Mouse (Mus musculus) adrenal gland, adult 18-20 months (tissue): ENCODE results near the gene Chd2. TPM values are rescaled to one million over a fixed set of nuclear protein-coding genes. Genes with fewer than 3 reads are reported as not detected.

Experiments
- DNase-seq, 2 experiments: peaks; one replicate each; pipeline ENCODE4 v3.0.0; 2021 to 2022; ENCODE audit warnings: low spot score in 2 of 2
- total RNA-seq, 2 experiments: library from RNA; stranded (reverse); gene quantifications; 1 replicate in 1 of 2; 2 replicates in 1 of 2; pipeline ENCODE4 v1.2.3; 2021

Gene Chd2
- total RNA-seq, 2 experiments from 2014 or later, result 35.5 to 35.8 TPM

DNA sequence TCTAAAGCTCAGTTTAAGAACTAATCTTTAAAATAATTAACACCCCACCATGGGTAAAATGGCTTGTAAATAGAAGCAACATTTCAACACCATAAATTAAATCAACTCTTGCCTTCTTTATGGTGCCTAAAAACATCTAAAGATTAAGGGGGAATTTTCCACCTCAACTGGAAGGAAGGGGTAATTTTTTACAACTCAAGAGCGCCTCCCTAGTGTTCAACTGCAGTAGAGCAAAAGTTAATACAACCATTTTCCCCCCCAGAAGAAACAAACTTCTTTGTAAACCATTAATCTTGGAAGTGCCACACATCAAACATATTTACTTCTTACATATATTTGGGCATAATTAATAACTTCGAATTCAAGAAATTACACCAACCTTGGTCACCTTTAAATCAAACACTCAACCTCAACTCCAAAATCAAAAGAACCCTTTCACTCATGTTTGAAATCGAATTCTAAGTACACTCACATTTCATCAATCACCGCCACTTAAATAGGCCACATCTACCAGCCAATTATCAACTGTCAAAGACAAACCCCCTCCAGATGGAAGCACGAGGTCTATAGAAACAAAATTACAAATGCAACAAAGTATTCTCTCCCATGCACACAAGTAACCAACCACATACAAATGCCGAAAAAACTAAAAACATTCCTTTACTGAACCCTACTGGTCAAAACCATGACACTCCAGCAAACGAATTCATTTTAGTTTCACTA lies 662 bp upstream of the Chd2 start:
- no peak for DNase-seq

DNA sequence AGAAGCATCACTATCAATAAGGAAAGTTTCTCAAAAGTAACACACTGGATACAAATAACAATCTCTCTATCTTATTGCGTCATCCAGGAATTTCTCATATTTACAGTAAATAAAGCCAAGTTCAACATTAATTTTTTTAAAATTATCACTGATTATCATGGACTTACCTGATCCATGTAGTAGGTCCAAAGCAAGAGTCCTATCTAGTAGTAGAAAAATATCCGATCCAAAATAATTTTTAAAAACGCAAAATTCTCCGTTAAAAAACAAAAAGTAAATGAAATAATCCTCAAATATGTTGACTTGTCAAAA lies 595 bp downstream of the Chd2 start:
- no peak for DNase-seq

DNA sequence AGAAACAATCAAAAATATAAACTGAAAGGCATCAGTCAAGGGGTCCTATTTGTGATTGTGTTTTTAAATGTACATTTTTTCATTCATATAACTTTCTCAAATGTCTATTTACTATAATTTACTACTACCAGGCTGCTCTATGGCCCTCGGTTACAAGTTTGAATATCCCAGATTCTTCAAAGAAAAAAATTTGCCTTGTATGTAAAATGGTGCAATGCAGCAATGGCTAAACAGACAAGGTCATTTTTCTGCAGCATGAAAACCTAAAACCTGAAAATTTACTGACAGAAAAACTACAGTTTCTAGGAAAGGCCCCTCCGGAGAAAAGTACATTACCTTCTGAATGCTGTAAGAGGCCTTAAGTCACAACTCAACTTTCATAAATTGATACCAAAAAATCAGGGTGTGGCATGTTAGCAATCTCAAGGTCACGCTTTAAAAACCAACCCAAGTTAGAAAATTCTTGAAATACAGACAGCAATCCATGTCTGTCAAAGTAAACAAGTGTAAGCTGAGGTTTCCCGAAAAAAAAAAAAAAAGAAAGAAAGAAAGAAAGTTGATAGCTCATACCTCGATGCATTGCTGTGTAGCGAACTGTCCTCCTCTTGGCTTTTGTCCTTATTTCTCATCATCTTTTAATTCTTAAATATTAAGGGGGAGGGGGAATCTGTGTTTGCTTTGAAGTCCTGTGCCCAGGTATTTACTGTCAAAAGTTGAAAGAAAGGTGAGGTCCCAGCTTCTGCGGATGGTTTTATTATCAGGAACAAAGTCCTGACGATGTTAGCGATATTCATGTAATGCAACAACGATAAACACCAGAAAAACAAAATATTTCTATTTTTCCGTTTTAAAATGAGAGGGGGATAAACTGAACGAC lies 1.2 kb downstream of the Chd2 start:
- DNase-seq, result peak in 1 of 2 experiments; percentile 8

DNA sequence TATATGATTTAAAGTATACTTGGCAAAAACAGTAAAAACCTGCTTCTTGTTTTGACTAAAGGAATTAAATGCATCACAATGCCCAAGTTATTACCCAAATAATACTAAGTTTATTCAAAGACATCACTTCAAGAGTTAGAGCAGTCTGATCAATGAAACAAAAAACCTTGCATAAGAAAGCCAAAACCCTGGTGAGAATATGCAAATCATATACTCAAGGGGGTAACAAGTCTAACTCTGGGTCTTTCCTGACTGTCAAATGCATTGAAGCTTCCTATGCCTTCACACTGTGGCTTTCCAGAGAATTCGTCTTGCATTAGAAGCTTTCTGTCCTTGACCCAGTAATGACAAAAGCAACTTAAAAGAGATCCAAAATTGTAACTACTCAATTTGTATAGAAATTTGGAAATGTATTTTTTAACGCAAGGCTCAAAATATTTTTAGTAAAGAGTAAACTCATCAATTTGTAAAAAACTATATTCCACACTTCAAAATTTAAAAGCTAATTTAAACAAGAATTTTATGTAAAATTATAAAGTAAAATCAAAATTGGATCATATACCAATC lies 2.4 kb downstream of the Chd2 start:
- peak in 1 of 2 experiments; percentile 2 for DNase-seq

DNA sequence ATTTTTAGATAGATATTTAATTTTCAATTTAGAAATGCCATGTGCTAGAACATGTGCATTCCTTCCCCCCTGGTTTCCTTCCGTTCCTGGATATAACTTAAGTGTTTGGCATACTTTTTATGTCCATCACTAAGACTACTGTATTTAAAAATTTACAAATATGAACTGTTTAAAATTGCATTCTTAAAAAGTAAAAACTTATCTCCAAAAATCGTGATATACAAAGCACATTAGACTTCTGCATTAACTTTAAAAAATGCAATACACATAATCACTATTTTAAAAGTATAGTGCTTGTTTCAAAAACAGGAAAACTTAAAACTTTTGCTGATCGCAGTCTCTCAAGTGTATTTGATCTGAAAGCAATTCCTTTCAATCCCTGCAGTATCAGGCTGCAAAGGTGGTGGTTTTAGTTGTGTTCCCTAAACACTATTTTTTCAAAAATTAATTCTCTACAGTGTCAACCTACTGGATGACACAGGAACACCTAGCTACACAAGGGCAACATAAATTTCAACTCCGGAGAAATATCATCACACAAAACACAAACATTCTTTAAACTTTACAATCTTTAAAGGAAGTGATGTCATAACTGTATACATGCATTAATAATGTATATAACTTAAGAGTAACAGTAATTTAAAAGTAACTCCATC lies 3.1 kb downstream of the Chd2 start:
- peak in 1 of 2 experiments; percentile 2 for DNase-seq

DNA sequence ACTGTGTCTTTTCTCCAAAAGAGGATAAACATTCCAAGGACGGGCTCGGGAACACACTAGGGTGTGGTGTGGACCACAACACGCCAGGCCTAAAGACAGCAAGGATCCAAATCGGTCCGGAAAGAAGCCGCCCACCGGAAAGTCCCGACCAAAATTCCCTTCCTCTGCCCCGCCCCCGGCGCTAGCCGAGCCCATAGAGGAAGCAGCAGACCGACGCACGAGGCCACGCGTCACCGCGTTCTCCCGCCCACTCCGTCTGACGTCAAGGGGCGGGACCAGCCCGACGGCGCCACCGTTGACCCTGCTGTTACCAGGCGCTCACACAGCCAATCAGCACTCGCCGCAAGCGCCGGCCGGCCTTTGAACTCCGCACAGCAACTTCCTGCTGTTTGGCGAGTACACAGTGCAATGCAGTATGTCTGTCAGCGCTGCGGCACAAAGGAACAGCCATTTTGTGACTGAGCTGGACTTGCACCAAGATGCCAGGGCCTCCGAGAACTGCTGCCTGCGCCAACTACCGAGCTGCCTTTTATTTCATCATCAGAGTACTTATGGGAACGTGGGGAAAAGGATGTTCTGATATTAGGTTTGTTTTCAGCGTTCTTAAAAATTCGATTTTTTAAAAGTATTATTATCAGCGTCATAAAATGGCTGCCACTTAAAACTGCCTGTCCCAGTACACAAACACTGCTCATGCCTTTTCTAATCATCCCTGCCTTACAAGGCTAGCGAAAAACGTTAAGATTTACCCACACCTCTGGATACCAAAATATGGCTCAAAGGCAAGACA lies 3.8 kb downstream of the Chd2 start:
- peak; percentile 100 for DNase-seq

GRCm38 (mm10) chr7:73537228-73537627 lies 4.4 kb downstream of the Chd2 start:
- DNase-seq, result no peak

DNA sequence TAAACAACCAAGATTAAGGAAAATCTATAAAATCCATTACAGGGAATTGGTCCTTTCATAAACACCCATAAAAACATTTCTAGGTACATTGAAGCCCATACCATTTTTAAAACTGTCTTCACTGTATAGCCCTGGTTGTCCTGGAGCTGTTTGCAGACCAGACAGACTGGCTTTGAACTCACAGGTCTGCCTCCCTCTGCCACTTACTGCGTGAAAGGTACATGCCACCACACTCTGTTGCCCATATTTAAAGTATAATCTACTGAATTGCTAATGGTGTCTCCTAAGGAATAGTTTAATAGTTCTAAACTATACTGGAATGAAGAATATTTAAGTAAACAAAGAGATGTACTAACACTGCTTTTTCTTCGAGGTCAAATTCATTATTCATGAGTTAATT lies 5.1 kb downstream of the Chd2 start:
- no peak for DNase-seq

- no peak for DNase-seq
Measured at GRCm38 (mm10) chr7:73535861-73536200, 5.8 kb downstream of the Chd2 start.

GRCm38 (mm10) chr7:73534937-73535860 lies 6.4 kb downstream of the Chd2 start:
- no peak for DNase-seq

- DNase-seq, result no peak
Measured at GRCm38 (mm10) chr7:73533457-73533856, 8.2 kb downstream of the Chd2 start.

DNA sequence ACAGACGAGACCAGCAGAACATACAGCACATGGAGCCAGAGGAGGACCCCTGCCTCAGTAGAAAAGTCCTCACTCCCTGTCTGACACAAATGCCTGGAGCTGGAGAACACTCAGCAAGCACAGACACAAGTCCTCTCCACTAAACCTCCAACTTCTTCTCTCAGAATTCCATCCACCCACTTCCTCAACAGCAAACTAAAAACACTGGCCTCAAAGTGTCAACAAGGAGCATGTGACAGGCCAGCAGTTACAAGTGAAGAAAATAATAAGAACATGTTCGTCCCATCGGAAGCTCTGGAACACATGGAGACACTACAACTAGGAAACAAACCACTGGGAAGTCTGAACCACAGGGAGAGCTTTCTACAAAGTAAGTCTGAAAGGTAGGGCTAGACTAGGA lies 8.7 kb downstream of the Chd2 start:
- DNase-seq, result no peak

GRCm38 (mm10) chr7:73532139-73532538 lies 9.5 kb downstream of the Chd2 start:
- DNase-seq, result no peak

DNA sequence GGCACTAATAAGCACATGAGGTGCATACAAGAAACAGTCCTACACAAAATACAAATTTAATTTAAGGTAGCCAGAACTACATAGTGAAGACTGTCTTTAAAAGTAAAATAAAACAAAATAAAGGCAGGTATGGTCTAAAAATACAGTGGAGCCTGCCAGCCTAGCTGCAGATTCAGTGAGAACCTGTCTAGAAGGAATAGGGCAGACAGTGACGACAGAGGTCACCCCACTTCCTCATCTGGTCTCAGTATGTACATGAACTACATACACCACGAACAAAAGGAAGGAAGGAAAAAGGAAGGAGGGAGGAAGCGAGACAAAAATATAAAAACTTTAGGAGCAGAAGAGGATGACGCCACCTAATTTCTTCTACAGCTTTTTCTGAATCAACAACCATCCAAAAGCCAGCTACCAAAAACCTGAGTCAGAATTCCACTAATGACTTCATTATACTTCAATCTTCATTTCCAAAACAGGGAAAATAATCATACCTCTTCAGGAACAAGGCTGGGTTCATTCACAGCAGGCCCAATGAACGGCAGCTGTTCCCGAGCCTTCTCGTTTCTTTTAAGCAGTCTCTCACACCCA lies 10.0 kb downstream of the Chd2 start:
- DNase-seq, result no peak

DNA sequence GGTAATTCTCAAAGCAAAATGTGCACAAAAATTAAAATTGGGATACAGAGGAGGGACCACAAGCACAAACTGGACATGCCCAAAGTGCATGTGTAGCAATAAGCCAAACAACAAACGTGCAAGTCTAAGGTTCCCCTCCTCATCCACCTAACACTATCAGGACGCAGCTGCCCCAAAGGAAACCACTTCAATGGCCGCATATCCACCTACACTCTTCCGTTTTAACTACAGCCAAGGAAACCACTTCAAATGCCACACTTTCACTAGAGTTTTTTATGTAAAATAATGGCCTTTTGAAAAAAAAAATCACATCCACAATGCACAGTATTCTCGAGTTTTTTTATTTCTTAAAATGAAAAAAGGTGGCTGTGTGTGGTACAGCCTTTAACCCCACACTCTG lies 10.8 kb downstream of the Chd2 start:
- DNase-seq, result no peak

DNA sequence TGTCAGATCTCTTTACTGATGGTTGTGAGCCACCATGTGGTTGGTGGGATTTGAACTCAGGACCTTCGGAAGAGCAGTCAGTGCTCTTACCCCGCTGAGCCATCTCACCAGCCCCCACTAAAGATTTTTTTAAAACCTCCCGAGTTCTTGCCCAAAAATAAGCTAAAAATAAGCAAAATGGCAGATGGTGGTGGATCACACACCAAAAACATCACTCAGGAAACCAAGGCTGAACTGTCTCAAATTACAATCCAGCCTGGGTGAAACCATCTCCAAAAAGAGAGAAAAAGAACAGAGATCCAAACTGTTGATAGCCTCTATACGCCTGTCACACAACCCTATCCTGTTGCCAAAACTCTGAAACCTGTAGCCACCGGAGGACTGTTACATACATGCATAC lies 11.5 kb downstream of the Chd2 start:
- DNase-seq, result no peak

- DNase-seq, result peak in 1 of 2 experiments; percentile 1
Measured at GRCm38 (mm10) chr7:73529261-73529660, 12.4 kb downstream of the Chd2 start.

DNA sequence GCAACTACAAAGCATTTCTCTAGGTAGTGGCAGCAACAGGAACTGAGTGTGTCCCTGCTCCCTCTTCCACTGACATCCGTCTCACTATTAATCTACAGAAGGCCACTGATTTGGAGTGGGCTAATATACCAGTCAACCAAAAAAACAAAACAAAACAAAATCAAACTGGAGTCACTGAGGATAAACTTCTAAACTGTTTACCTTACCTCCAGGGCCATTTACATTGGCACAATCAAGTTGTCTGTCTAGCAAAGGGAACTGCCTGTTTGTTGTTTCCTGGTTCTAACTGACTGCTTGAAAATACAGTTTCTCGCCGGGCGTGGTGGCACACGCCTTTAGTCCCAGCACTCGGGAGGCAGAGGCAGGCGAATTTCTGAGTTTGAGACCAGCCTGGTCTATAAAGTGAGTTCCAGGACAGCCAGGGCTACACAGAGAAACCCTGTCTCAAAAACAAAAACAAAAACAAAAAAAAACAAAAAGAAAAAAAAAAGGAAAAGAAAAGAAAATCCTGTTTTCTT lies 13.2 kb downstream of the Chd2 start:
- DNase-seq, result peak in 1 of 2 experiments; percentile 2

GRCm38 (mm10) chr7:73527225-73527624 lies 14.4 kb downstream of the Chd2 start:
- peak in 1 of 2 experiments; percentile 1 for DNase-seq
